In genomic region chr2:102980870-102981269, GRCm38 (mm10) we compare ENCODE assay signal across 15 mouse cellular contexts.
"Had no signal": no experiment of that assay in that cellular context is flagged by ENCODE, and none has a peak within 500 bp of the region (broad histone marks: within the 10 kb centered on the region; RNA-seq: fewer than 3 reads in every experiment).

No protein-coding gene starts in this region.

- H3K27me3 ChIP-seq: kidney, embryonic 15.5 days; limb, embryonic 15.5 days; liver, embryonic 12.5 days; midbrain, embryonic 15.5 days; neural tube, embryonic 13.5 days had no signal

- H3K4me1 ChIP-seq: kidney, embryonic 15.5 days; limb, embryonic 15.5 days; liver, embryonic 12.5 days; midbrain, embryonic 15.5 days; neural tube, embryonic 13.5 days had no signal

- ATAC-seq: liver, embryonic 12.5 days; midbrain, embryonic 15.5 days had no signal

- H3K4me2 ChIP-seq: kidney, embryonic 15.5 days; limb, embryonic 15.5 days; liver, embryonic 12.5 days; lung, embryonic 14.5 days; midbrain, embryonic 11.5 days; midbrain, embryonic 15.5 days; neural tube, embryonic 13.5 days had no signal

- H3K27ac ChIP-seq: kidney, embryonic 15.5 days; left cerebral cortex, adult 2 months; limb, embryonic 15.5 days; liver, embryonic 12.5 days; midbrain, embryonic 15.5 days; neural tube, embryonic 13.5 days; stomach, postnatal 0 days had no signal

- H3K9ac ChIP-seq: kidney, embryonic 15.5 days; limb, embryonic 15.5 days; liver, embryonic 12.5 days; lung, embryonic 14.5 days; midbrain, embryonic 15.5 days; neural tube, embryonic 13.5 days had no signal

- H3K4me3 ChIP-seq: kidney, embryonic 15.5 days; left cerebral cortex, adult 2 months; limb, embryonic 15.5 days; liver, embryonic 12.5 days; megakaryocyte, embryonic 14.5 days; midbrain, embryonic 15.5 days; neural tube, embryonic 13.5 days had no signal

- DNase-seq: kidney, postnatal 14 days; lung, embryonic 14.5 days; lung, postnatal 10 days; lung, postnatal 4 days; right cerebral cortex, postnatal 14 days; thymus, postnatal 4 days had no signal

- H3K9me3 ChIP-seq: kidney, embryonic 15.5 days; limb, embryonic 15.5 days; liver, embryonic 12.5 days; midbrain, embryonic 15.5 days; neural tube, embryonic 13.5 days had no signal

- H3K36me3 ChIP-seq: kidney, embryonic 15.5 days; limb, embryonic 15.5 days; liver, embryonic 12.5 days; midbrain, embryonic 15.5 days; neural tube, embryonic 13.5 days had no signal
